Mouse (Mus musculus): Measurements from ENCODE around the gene Clasp2.

DNA sequence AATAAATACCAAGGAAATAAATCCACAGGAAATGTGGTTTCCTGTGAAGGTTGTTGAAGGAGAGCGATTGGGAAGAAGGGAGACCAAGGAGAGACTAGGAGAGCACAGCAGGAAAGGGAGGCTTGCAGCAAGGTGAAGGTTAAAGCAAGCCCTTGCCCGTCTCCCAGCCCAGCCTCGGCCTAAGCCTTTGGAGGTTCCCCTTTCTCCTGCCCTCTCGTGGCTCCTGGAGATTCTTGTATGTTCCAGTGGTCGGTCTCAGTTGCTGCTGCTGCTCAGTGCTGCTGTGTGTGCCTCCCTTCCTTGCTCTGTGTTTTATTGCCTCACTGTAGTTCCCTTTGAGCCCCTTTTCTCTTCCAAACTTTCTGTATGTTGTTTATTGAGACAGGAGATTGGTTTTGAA is 42.4 kb downstream of the Clasp2 start:
- TF ChIP-seq CTCF (IDR thresholded peaks at IDR 0.05; ENCODE audit: low read depth, low read length), result no peak
- TF ChIP-seq POLR2A (IDR thresholded peaks at IDR 0.05; ENCODE audit: borderline replicate concordance, low read depth, low read length), result no peak

Measured in bone marrow macrophage, adult 2 months (primary cell).